Mouse (Mus musculus): ENCODE measurements around the gene Gpr27. TPM values are rescaled to one million over a fixed set of nuclear protein-coding genes. Genes with fewer than 3 reads are reported as not detected.

Gene Gpr27
- polyA plus RNA-seq, 2 experiments from 2014 or later = not detected

Other genes starting within 250 kb of the Gpr27 start
- gene Foxp1, start 170.0 kb upstream of the Gpr27 start, polyA plus RNA-seq (2017; shearing (Covaris generic)) = 100 to 1,000 TPM; 210 to 217 TPM
- gene Eif4e3, start 25.9 kb upstream of the Gpr27 start, polyA plus RNA-seq (2017; shearing (Covaris generic)) = 10 to 100 TPM; 33.8 to 35.1 TPM
- 10 to 100 TPM; 11.9 to 13.1 TPM for gene Gm20696, start 25.9 kb upstream of the Gpr27 start, polyA plus RNA-seq (2017; shearing (Covaris generic))
- not detected for gene Prok2, start 33.7 kb downstream of the Gpr27 start, polyA plus RNA-seq (2017; shearing (Covaris generic))